Comparison of ENCODE assay signal across 23 mouse cellular contexts in the genomic region with DNA sequence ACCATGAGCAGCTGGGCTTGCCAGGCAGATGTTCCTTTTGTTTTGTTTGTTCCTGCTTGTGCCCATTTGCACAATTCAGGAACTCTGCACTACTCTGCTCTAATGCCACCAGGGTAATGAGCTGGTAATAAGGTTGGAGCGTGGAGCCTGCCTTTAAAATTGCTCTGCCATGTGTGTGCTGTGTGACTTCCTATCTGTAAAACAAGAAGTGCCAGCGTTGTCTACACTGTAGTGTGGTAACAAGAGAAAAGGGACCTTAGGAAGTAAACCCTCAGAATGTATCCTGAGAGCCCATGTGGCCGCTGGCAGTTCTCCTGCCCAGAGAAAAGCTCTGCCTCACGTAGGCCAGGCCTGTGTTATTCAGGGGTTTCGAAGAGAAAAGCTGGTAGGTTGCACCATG.
DNase-seq lines count a peak whose midpoint lies in the region; ATAC-seq and TF ChIP-seq lines count a peak whose summit lies in the region.
"Had no signal": no experiment of that assay in that cellular context is flagged by ENCODE, and none has a peak within 500 bp of the region (broad histone marks: within the 10 kb centered on the region; RNA-seq: fewer than 3 reads in every experiment).

No protein-coding gene starts in this region.

- H3K4me2 ChIP-seq in heart, embryonic 13.5 days = no peak overlapping the region
- no peak overlapping the region for H3K4me2 ChIP-seq in lung, postnatal 0 days (replicated peaks; ENCODE audit: low read depth, low read length)
- H3K4me2 ChIP-seq: hindbrain, embryonic 15.5 days; intestine, embryonic 15.5 days; liver, embryonic 13.5 days; midbrain, embryonic 13.5 days had no signal

- no peak for DNase-seq in heart, postnatal 4 days
- no peak for DNase-seq in lung, postnatal 0 days (ENCODE audit: low spot score)
- no peak for DNase-seq in lung, postnatal 14 days
- no peak for DNase-seq in lung, postnatal 36 days
- no peak for DNase-seq in cerebellum, adult 9-11 months
- DNase-seq: adrenal gland, adult 8-10 months; B cell, adult 2 months; cerebellum, adult 2 months; cerebellum, postnatal 36 days; kidney, adult 9 months; kidney, postnatal 25 days; liver, embryonic 13.5 days; lung, adult 2 months; lung, postnatal 4 days; spleen, adult 18-20 months had no signal

- TF ChIP-seq CTCF in lung, postnatal 0 days (IDR thresholded peaks at IDR 0.05) = no peak

- ATAC-seq in heart, embryonic 13.5 days (ENCODE audit: extremely low read depth, insufficient number of reproducible peaks, low FRiP score, low TSS enrichment) = no peak
- ATAC-seq in lung, postnatal 0 days = no peak
- ATAC-seq in hematopoietic stem cell, adult 5-6 weeks (replicated peaks in 1 of 2; ENCODE audit: insufficient read depth in 1 of 2, low FRiP score in 2 of 2, low TSS enrichment in 1 of 2, low read depth in 1 of 2, poor library complexity in 2 of 2, severe bottlenecking in 2 of 2) = peak; percentile 39 to 42; a peak in 1 of 4 replicates
- peak; percentile 64 for ATAC-seq in monocyte, adult 5-6 weeks (replicated peaks; ENCODE audit: insufficient number of reproducible peaks, low FRiP score, low TSS enrichment, poor library complexity, severe bottlenecking)
- ATAC-seq: intestine, embryonic 15.5 days; midbrain, embryonic 13.5 days had no signal

- 89% methylated on average over 5 of the region's 5 CpGs for WGBS in heart, embryonic 13.5 days
- 87% methylated on average over 5 of the region's 5 CpGs for WGBS in lung, postnatal 0 days

- H3K27ac ChIP-seq in heart, embryonic 13.5 days (replicated peaks) = 0 out of 2 replicates have a peak overlapping the region, but pooled peaks have one; percentile 12
- no peak overlapping the region for H3K27ac ChIP-seq in lung, postnatal 0 days (ENCODE audit: low read length)
- H3K27ac ChIP-seq: hindbrain, embryonic 15.5 days; intestine, embryonic 15.5 days; liver, embryonic 13.5 days; midbrain, embryonic 13.5 days had no signal

- no peak overlapping the region for H3K4me3 ChIP-seq in heart, embryonic 13.5 days
- H3K4me3 ChIP-seq in lung, postnatal 0 days (ENCODE audit: low read depth, low read length) = no peak overlapping the region
- H3K4me3 ChIP-seq: hindbrain, embryonic 15.5 days; intestine, embryonic 15.5 days; liver, embryonic 13.5 days; midbrain, embryonic 13.5 days had no signal

- H3K9ac ChIP-seq in heart, embryonic 13.5 days = no peak overlapping the region
- 0 out of 2 replicates have a peak overlapping the region, but pooled peaks have one; percentile 12 for H3K9ac ChIP-seq in lung, postnatal 0 days (replicated peaks; ENCODE audit: low read depth)
- H3K9ac ChIP-seq: hindbrain, embryonic 15.5 days; intestine, embryonic 15.5 days; liver, embryonic 13.5 days; midbrain, embryonic 13.5 days had no signal

- no peaks in the 10 kb centered on the region for H3K36me3 ChIP-seq in heart, embryonic 13.5 days
- no peaks in the 10 kb centered on the region for H3K36me3 ChIP-seq in lung, postnatal 0 days (ENCODE audit: insufficient read depth, low read length)
- H3K36me3 ChIP-seq: hindbrain, embryonic 15.5 days; intestine, embryonic 15.5 days; liver, embryonic 13.5 days; midbrain, embryonic 13.5 days had no signal

- H3K9me3 ChIP-seq in heart, embryonic 13.5 days = no peaks in the 10 kb centered on the region
- H3K9me3 ChIP-seq in lung, postnatal 0 days (ENCODE audit: low read length) = no peaks in the 10 kb centered on the region
- H3K9me3 ChIP-seq: G1E; hindbrain, embryonic 15.5 days; intestine, embryonic 15.5 days; liver, embryonic 13.5 days; midbrain, embryonic 13.5 days had no signal

- no peaks in the 10 kb centered on the region for H3K27me3 ChIP-seq in heart, embryonic 13.5 days (replicated peaks)
- no peaks in the 10 kb centered on the region for H3K27me3 ChIP-seq in lung, postnatal 0 days (replicated peaks; ENCODE audit: insufficient read depth, low read length)
- H3K27me3 ChIP-seq: CH12.LX; hindbrain, embryonic 15.5 days; intestine, embryonic 15.5 days; liver, embryonic 13.5 days; midbrain, embryonic 13.5 days had no signal

- no peak for TF ChIP-seq EP300 in lung, postnatal 0 days (IDR thresholded peaks at IDR 0.05)

- H3K4me1 ChIP-seq in heart, embryonic 13.5 days = peaks cover 38% of the 10 kb centered on the region
- H3K4me1 ChIP-seq in lung, postnatal 0 days (ENCODE audit: insufficient read depth, low read depth, low read length) = peaks cover 7% of the 10 kb centered on the region; the same call in 1 of the 2 replicates

Comparison
In these comparisons a context has a peak if more than half of its experiments do, and no peak if none do; other contexts are left out.
1. ATAC-seq: peak in hematopoietic stem cell, adult 5-6 weeks (2 of 2) and monocyte, adult 5-6 weeks (single experiment); none in heart, embryonic 13.5 days (single experiment) and lung, postnatal 0 days (single experiment).